Mouse (Mus musculus): ENCODE data around the gene Tmem201.

DNA sequence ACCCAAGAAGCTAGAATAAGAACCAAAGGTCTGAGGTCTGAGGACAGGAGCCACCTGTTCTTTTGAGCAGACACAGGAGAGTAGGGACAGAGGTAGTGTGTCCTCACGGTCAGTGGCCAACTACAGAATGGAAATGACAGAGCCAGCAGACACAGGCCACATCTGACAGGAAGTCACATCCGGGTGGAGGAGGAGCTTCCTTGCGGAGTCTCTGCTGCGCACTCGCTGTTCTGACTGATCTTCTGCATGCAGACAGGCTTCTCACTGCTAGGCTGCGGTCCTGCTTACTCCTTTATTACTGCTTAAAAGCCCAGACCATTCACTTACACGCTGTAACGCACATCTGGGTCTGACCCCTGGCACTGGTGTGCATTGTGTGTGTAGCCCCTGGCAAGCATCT is 9.0 kb downstream of the Tmem201 start:
- TF ChIP-seq CTCF (IDR thresholded peaks at IDR 0.05; ENCODE audit: insufficient read depth, low read length) (no peak), POLR2A (IDR thresholded peaks at IDR 0.05; ENCODE audit: borderline replicate concordance, extremely low read depth, low read depth, low read length) (peak; percentile 52; the same call in 1 of the 2 replicates)

Measured in lung, adult 2 months (tissue).